Mouse (Mus musculus) kidney, adult 2 months (tissue): Measurements from ENCODE around the gene Slc12a8. TPM values are rescaled to one million over a fixed set of nuclear protein-coding genes. Genes with fewer than 3 reads are reported as not detected.

Experiments used
- DNase-seq: peaks from one replicate; pipeline ENCODE4 v3.0.0; 2021
- H3K27ac ChIP-seq: fragments of 200-500 bp; 2 replicates; pipeline ENCODE4 v1.5.1; 2012; ENCODE audit warnings: low read depth, low read length, control low read depth, inconsistent platforms; ENCODE audit not compliant: insufficient read depth
- H3K27me3 ChIP-seq: fragments of 200-500 bp; replicated peaks from 2 replicates; pipeline ENCODE4 v1.6.1; 2012; ENCODE audit warnings: mild to moderate bottlenecking, moderate library complexity, low read length, inconsistent platforms; ENCODE audit not compliant: control insufficient read depth, insufficient read depth
- H3K36me3 ChIP-seq: fragments of 200-500 bp; 2 replicates; pipeline ENCODE4 v1.6.1; 2012; ENCODE audit warnings: mild to moderate bottlenecking, moderate library complexity, low read length, inconsistent platforms; ENCODE audit not compliant: control insufficient read depth, insufficient read depth
- H3K4me1 ChIP-seq: fragments of 200-500 bp; 2 replicates; pipeline ENCODE4 v1.6.1; 2011; ENCODE audit warnings: low read length; ENCODE audit not compliant: control insufficient read depth, insufficient read depth
- H3K4me3 ChIP-seq: fragments of 200-500 bp; 2 replicates; pipeline ENCODE4 v1.5.1; 2011; ENCODE audit warnings: mild to moderate bottlenecking, low read depth, low read length, control low read depth; ENCODE audit not compliant: insufficient read depth
- CTCF ChIP-seq: fragments of 200-500 bp; conservative IDR thresholded peaks from 2 replicates; pipeline ENCODE4 v1.5.1; 2011; ENCODE audit warnings: low read depth, mild to moderate bottlenecking, control low read depth, low read length, moderate library complexity, mixed read lengths; ENCODE audit not compliant: insufficient read depth, insufficient read length
- POLR2A ChIP-seq: fragments of 200-500 bp; IDR thresholded peaks from one replicate; pipeline ENCODE4 v1.6.1; 2011; ENCODE audit warnings: low read depth, low read length, control low read depth
- WGBS: fragments of 180-500 bp; shearing (Covaris S2); methylation state at CpG from one replicate; pipeline ENCODE4 v1.1.7; 2018; 5-methylcytosine and 5-hydroxymethylcytosine counted together
- polyA plus RNA-seq: library from polyadenylated mRNA; depleted of rRNA; stranded (reverse); fragments of >200 nt; gene quantifications from 2 replicates; pipeline ENCODE4 v1.2.3, GENCODE M21; 2012

Slc12a8 gene
- polyA plus RNA-seq, 1 experiment = 0.50 TPM

DNA sequence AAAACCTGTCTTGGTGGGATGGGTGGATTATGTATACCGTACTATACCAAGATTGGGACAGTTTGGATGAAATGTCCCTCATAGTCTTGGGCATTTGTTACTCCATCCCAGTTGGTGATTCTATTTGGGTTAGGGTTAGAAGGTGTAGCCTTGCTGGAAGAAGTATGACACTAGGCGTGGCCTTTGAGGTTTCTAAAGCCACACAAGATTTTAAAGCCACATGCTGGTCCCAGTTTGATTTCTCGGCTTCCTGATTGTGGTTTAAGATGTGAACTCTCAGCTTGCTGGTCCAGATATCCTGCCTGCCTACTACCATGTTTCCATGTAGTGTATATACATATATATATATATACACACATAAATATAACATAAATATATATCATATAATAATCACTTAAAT is 140.1 kb downstream of the Slc12a8 start:
- TF ChIP-seq CTCF (no peak), POLR2A (no peak)
- no peak for DNase-seq
- Histone ChIP-seq H3K4me3 (no peak overlapping the region), H3K27me3 (no peaks in the 10 kb centered on the region), H3K36me3 (no peaks in the 10 kb centered on the region), H3K4me1 (no peaks in the 10 kb centered on the region), H3K27ac (no peak overlapping the region)
- WGBS = 90% methylated on average over 3 of the region's 3 CpGs

DNA sequence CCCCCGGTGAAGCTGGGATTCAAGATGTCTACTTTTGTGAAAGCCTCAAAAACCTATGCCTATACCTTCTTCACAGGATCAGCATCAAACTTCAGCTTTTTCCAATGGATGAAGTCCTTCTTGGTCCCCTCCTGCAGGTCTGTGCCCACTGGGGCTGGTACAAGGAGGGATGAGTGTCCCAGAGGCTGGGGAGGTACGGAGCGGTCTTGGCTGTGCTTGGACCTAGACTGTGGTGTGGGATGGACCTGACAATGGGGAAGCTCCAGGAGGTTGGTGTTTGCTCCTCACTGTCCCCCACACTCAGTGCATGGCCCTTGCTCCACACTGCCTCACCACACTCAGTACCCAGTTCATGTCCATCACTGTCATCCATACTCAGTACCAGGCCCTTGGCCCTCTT is 141.0 kb downstream of the Slc12a8 start:
- TF ChIP-seq CTCF (no peak), POLR2A (no peak)
- WGBS = 99% methylated on average over 3 of the region's 3 CpGs
- DNase-seq = no peak
- no peaks in the 10 kb centered on the region for H3K36me3 ChIP-seq
- no peak overlapping the region for H3K4me3 ChIP-seq
- H3K27me3 ChIP-seq = no peaks in the 10 kb centered on the region
- no peaks in the 10 kb centered on the region for H3K4me1 ChIP-seq
- H3K27ac ChIP-seq = no peak overlapping the region

DNA sequence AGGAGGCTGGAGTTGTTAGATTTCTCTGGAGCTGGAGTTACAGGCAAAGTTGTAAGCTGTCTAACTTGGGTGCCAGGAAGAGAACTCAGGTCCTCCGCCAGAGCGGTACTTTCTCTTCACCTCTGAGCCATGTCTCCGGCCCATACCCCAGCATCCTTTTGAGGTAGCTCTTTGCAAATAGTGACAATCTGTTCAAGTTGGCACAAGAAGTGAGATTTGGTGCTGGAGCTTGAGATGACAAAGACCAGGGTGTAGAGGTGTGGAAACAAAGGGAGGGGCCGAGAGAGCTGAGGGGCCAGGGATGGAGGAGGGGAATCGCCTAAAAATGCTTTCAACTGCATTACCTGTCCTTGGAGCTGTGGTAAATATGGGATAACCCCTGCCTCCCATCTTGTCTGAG is 142.4 kb downstream of the Slc12a8 start:
- DNase-seq = peak; percentile 13
- no peak for TF ChIP-seq POLR2A
- TF ChIP-seq CTCF = no peak
- H3K27me3 ChIP-seq = no peaks in the 10 kb centered on the region
- 87% methylated on average over 5 of the region's 5 CpGs for WGBS
- H3K4me1 ChIP-seq = no peaks in the 10 kb centered on the region
- H3K4me3 ChIP-seq = no peak overlapping the region
- H3K27ac ChIP-seq = peak overlapping the region; percentile 16; the same call in 1 of the 2 replicates
- no peaks in the 10 kb centered on the region for H3K36me3 ChIP-seq

DNA sequence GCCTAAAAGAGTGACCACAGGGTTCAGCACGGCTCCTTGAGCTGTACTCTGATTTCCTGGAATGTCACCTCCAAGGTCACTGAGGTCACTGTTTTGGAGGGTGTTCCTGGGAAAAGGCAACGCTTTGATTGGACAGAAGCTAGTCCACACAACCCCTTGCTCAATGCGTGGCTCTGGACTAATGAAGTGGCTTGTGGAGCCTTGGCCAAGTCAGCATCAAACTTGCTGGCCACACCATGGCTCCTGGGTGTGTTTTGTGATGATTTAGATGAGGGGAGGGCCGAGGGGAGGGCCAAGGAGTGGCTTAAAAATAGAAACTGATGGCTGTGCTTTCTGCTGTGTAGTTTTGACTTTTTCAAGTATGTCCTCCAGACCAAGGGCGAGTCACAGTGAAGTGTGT is 143.0 kb downstream of the Slc12a8 start:
- peak; percentile 91 for DNase-seq
- Histone ChIP-seq H3K27me3 (no peaks in the 10 kb centered on the region), H3K4me3 (no peak overlapping the region), H3K36me3 (no peaks in the 10 kb centered on the region), H3K27ac (peak overlapping the region; percentile 20; the same call in 1 of the 2 replicates), H3K4me1 (no peaks in the 10 kb centered on the region)
- WGBS = 56% methylated on average over 5 of the region's 5 CpGs
- TF ChIP-seq CTCF (no peak), POLR2A (no peak)

DNA sequence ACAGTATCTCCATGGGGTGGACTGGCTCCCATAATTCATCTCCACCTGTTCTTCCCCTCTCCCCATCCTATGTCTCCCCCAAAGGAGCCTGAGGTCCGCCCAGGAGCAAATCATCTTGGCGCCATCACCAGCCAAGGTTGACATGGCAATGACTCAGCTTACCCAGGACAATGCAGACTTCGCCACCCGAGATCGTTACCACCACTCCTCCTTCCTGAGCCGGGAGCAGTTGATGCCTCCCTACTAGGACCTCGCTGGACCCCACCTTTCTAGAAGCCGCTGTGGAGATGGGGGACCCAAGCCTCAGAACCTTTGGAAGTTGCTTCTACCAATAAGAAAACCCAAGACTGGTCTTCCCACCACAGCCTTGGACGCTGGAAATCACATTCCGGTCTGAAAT is 145.7 kb downstream of the Slc12a8 start:
- H3K27me3 ChIP-seq = no peaks in the 10 kb centered on the region
- TF ChIP-seq POLR2A (no peak), CTCF (no peak)
- H3K27ac ChIP-seq = no peak overlapping the region
- H3K4me1 ChIP-seq = no peaks in the 10 kb centered on the region
- H3K36me3 ChIP-seq = no peaks in the 10 kb centered on the region
- H3K4me3 ChIP-seq = no peak overlapping the region
- no peak for DNase-seq
- WGBS = 97% methylated on average over 10 of the region's 10 CpGs

DNA sequence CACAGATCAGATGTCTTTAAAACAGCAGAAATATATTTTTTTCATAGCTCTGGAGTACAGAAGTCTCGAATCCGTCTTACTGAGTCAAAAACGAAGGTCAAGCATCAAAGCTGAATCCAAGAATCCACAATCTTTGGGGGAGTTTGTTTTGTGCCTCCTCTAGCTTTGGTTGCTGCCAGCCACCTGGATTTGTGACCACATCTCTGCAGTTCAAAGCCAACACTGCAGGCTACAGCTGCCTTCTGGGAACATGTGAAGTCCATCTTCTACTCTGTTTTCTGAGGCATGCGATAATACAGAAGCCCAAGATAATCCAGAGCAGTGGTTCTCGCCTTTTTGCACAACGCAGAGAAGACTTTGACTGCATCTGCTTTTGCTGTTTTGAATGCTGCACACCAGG is 149.1 kb downstream of the Slc12a8 start:
- 83% methylated on average over 6 of the region's 6 CpGs for WGBS
- no peaks in the 10 kb centered on the region for H3K36me3 ChIP-seq
- no peak for TF ChIP-seq POLR2A
- no peak for TF ChIP-seq CTCF
- no peak overlapping the region for H3K27ac ChIP-seq
- no peak for DNase-seq
- H3K4me3 ChIP-seq = no peak overlapping the region
- H3K27me3 ChIP-seq = no peaks in the 10 kb centered on the region
- no peaks in the 10 kb centered on the region for H3K4me1 ChIP-seq

DNA sequence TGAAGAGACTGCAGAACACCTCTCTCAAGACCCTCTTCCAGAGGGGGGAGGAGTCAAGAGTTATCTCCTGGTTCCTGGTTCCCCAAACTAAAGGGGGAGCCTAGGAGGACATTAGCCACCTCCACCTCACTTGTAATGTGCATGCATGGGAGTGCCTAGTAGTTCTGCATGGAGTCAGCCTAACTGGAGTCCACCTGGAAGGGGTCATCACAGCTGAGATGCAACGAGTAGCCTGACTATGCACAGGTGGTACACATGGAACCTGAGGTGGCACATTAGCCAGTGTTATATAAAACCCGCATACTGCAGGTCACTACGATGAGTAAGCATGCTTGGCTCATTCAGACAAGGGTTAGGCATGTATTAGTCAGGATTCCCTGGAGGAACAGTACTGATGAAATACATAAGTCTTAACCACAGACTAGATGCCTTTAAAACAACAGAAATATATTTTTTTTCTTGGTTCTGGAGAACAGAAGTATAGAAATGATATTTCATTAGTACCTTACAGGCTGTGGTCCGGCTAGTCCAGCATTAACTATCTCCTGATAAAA is 149.9 kb downstream of the Slc12a8 start:
- WGBS = 94% methylated on average over 4 of the region's 4 CpGs
- Histone ChIP-seq H3K36me3 (no peaks in the 10 kb centered on the region), H3K4me1 (no peaks in the 10 kb centered on the region), H3K27ac (no peak overlapping the region), H3K27me3 (no peaks in the 10 kb centered on the region), H3K4me3 (no peak overlapping the region)
- TF ChIP-seq CTCF (no peak), POLR2A (no peak)
- DNase-seq = no peak

DNA sequence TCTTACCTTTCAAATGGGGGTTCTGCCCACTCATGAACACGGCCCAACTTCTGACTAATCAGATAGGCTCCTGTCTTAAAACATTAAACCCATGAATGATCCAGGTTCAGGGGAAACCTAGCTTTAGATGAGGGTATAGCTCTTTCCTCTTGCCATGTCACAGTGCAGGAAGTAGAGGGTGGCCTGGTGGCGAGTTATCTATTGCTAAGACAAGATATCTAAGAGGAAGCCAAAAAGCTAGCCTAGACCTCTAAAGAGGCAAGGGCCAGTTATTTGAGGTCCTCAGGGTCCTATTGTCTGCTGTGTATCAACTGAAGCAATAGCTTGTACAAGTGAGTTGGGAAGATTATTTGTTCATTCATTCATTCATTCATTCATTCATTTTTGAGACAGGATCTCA is 151.3 kb downstream of the Slc12a8 start:
- WGBS = 92% methylated on average over 2 of the region's 2 CpGs
- H3K4me1 ChIP-seq = no peaks in the 10 kb centered on the region
- no peak for DNase-seq
- H3K36me3 ChIP-seq = no peaks in the 10 kb centered on the region
- H3K4me3 ChIP-seq = no peak overlapping the region
- no peak overlapping the region for H3K27ac ChIP-seq
- H3K27me3 ChIP-seq = no peaks in the 10 kb centered on the region
- TF ChIP-seq POLR2A (no peak), CTCF (no peak)
